Mouse (Mus musculus) liver, postnatal 0 days (tissue): ENCODE measurements at regions not wholly inside any gene's neighbourhood (a gene's known extent, or its start where the extent isn't known, plus 50 kb on each side); places are given as distances from the start of the nearest gene placed in this dataset.

Experiments used
- CTCF ChIP-seq: sonication (generic); IDR thresholded peaks from 2 replicates; pipeline ENCODE4 v1.5.1; 2016; ENCODE audit warnings: antibody characterized with exemption, low read depth
- EP300 ChIP-seq: IDR thresholded peaks from 2 replicates; pipeline ENCODE4 v1.6.1; 2016; ENCODE audit warnings: antibody characterized with exemption, low read depth, mild to moderate bottlenecking

DNA sequence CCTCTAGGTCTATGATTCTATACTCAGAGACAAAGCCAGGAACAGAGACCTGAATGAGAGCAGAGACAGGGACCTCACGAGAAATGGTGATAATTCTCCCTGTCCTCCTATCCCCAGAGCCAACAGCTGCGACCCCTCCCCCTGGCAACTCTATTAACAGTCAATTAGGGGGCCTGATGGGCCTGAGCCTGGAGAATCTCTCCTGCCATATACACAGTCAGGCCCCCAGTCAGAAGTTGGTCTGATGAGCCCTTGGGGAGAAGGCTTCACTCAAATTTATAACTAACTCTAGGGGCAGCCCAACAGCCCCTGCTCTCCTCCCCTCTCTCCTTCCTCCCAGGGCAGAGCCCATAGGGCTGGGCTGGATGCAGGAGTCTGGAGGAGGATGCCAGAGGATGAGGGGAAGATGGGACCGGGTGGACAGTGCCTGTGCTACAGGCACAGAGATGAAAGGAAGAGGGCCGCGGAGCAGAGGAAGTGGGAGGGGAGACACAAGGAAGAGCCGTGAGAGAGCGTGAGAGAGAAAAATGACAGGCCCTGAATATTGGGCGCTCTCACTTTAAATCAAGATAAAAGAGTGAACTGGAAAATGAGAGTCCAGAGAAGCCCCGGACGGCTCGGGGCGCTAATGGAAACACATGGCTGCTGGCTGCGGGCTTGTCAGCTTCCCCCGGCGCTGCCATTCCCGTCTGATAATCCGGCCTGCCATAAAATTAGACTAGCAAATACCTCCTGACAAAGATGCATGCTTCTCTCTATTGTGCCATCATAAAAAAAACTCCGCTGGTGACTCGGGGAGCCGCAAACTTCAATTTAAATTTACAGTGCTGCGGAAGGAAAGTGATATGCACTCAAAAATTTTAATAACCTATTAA lies 57.2 kb upstream of the Pax2 start:
- TF ChIP-seq CTCF: no peak
- no peak for TF ChIP-seq EP300
